Mouse (Mus musculus) retina, postnatal 1 day (tissue): Measurements from ENCODE around the gene Slfn14.
"Not testable (repeated sequence)": the region's sequence is repeated elsewhere in the genome, so short reads cannot be mapped to it uniquely, and the experiment has no call there.

ENCODE experiments used
- DNase-seq: peaks from one replicate; pipeline ENCODE4 v3.0.0-alpha.2; 2012

Slfn14 gene

GRCm38 (mm10) chr11:83279691-83280090 lies 6.8 kb downstream of the Slfn14 start:
- DNase-seq, result no peak

- DNase-seq, result no peak
Measured at GRCm38 (mm10) chr11:83279024-83279423, 7.5 kb downstream of the Slfn14 start.

- peak; percentile 8 for DNase-seq
Measured at GRCm38 (mm10) chr11:83276251-83276650, 10.3 kb downstream of the Slfn14 start.

- DNase-seq, result peak; percentile 86
Measured at GRCm38 (mm10) chr11:83271951-83272843, 14.3 kb downstream of the Slfn14 start.

GRCm38 (mm10) chr11:83271151-83271950 lies 15.2 kb downstream of the Slfn14 start:
- DNase-seq, result peak; percentile 94

- DNase-seq, result no peak
Measured at GRCm38 (mm10) chr11:83270842-83271150, 15.7 kb downstream of the Slfn14 start.

- DNase-seq, result peak; percentile 28
Measured at GRCm38 (mm10) chr11:83263146-83263545, 23.4 kb downstream of the Slfn14 start.

GRCm38 (mm10) chr11:83262673-83263072 lies 23.9 kb downstream of the Slfn14 start:
- DNase-seq, result no peak

GRCm38 (mm10) chr11:83257211-83257610 lies 29.3 kb downstream of the Slfn14 start:
- not testable (repeated sequence) for DNase-seq

- peak; percentile 4 for DNase-seq
Measured at GRCm38 (mm10) chr11:83239811-83240210, 46.7 kb downstream of the Slfn14 start.

GRCm38 (mm10) chr11:83238389-83238788 lies 48.1 kb downstream of the Slfn14 start:
- DNase-seq, result no peak

GRCm38 (mm10) chr11:83237390-83237789 lies 49.1 kb downstream of the Slfn14 start:
- DNase-seq, result not testable (repeated sequence)

- not testable (repeated sequence) for DNase-seq
Measured at GRCm38 (mm10) chr11:83233621-83234020, 52.9 kb downstream of the Slfn14 start.

- peak; percentile 3 for DNase-seq
Measured at GRCm38 (mm10) chr11:83230966-83231365, 55.6 kb downstream of the Slfn14 start.

GRCm38 (mm10) chr11:83227926-83228723 lies 58.4 kb downstream of the Slfn14 start:
- no peak for DNase-seq

GRCm38 (mm10) chr11:83225371-83225960 lies 61.1 kb downstream of the Slfn14 start:
- DNase-seq, result no peak
